Mouse (Mus musculus): ENCODE results near the gene Akr1c12. TPM values are rescaled to one million over a fixed set of nuclear protein-coding genes. Genes with fewer than 3 reads are reported as not detected.
"Not testable (repeated sequence)": the region's sequence is repeated elsewhere in the genome, so short reads cannot be mapped to it uniquely, and the experiment has no call there.

The Akr1c12 gene
- total and polyA plus RNA-seq, 2 experiments, result 21.0 to 125 TPM

DNA sequence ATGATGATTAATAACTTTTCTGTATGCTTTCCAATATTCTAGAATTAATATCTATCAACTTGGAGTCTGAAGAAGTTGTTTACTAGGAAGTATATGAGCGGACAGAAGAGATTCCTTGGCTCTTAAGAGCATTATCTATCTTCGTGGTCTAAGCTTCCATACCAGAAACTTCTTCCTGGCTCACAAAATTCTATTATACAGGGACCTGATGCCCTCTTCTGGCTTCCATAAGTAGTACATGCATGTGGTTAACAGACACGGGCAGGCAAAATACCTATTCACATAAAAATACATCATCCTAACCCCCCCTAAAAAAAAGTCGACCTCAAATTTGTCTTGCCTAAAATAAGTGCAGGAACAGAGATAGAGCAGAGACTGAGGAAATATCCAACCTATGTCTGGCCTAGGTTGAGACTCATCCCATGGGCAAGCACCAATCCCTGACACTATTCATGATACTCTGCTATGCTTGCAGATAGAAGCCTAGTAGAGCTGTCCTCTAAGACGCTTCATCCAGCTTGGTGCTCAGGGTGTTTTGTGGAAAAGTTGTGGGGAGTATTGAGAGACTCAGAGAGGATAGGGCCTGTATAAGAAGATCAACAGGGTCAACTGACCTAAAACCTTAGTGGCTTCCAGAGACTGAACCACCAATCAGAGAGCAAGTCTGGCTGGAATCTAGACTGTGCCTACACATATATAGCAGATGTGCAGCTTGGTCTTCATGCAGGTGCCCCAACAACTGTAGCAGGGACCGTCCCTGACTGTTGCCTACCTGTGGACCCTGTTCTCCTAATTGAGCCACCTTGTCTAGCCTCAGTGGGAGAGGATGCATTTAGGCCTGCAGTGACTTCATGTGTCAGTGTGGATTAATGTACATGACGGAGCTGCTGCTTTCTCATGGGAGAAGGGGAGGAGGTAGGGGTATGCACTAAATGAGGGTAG, 2.5 kb upstream of the Akr1c12 start:
- no peak overlapping the region for H3K27ac ChIP-seq (replicated peaks; ENCODE audit: insufficient read depth, low read depth, low read length)
- no peak overlapping the region for H3K9ac ChIP-seq (ENCODE audit: low read depth, low read length)
- H3K4me3 ChIP-seq (ENCODE audit: insufficient read depth, low read depth, low read length), result no peak overlapping the region
- WGBS, result 38% methylated on average over 7 of the region's 7 CpGs
- no peaks in the 10 kb centered on the region for H3K27me3 ChIP-seq (ENCODE audit: control insufficient read depth, insufficient read depth, low read length)
- H3K4me1 ChIP-seq (ENCODE audit: control insufficient read depth, insufficient read depth, low read length), result peaks cover 8% of the 10 kb centered on the region; the same call in 1 of the 2 replicates
- H3K36me3 ChIP-seq (ENCODE audit: control insufficient read depth, insufficient read depth, low read length), result no peaks in the 10 kb centered on the region
- peak; percentile 23; the same call in 1 of the 2 replicates for TF ChIP-seq CTCF (IDR thresholded peaks at IDR 0.05; ENCODE audit: low read depth, low read length)
- no peak for TF ChIP-seq POLR2A (IDR thresholded peaks at IDR 0.05; ENCODE audit: extremely low read depth, insufficient read depth, low read length)
- DNase-seq (ENCODE audit: extremely low read depth, low read depth, low spot score), result peak; percentile 58
- peaks cover 9% of the 10 kb centered on the region; the same call in 1 of the 2 replicates for H3K79me2 ChIP-seq (ENCODE audit: control insufficient read depth, insufficient read depth, low read length)

DNA sequence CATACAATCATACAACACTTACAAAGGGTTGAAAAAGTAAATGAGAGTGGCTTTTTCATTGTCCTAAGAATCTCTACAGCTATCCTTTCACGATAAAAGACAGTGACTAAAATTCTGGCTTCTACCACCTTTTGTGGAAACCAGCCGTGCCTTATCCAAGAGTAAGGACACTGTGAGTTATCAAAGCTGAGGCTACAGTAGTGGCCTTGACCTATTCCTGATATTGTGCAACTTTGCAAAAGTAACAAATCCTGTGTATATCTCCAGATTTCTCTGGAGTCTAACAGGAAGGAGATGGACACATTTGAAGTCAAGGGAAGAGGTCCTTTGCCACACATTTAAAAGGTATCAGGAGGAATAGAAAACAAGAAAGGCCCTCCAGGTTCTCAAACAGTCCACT, 1.7 kb downstream of the Akr1c12 start:
- 22% methylated on average over 2 of the region's 2 CpGs for WGBS
- peak; percentile 78 for DNase-seq (ENCODE audit: extremely low read depth, low read depth, low spot score)
- TF ChIP-seq CTCF (IDR thresholded peaks at IDR 0.05; ENCODE audit: low read depth, low read length) (no peak), POLR2A (IDR thresholded peaks at IDR 0.05; ENCODE audit: extremely low read depth, insufficient read depth, low read length) (no peak)
- Histone ChIP-seq H3K79me2 (ENCODE audit: control insufficient read depth, insufficient read depth, low read length) (peaks cover 9% of the 10 kb centered on the region; the same call in 1 of the 2 replicates), H3K36me3 (ENCODE audit: control insufficient read depth, insufficient read depth, low read length) (peaks cover 7% of the 10 kb centered on the region), H3K27ac (replicated peaks; ENCODE audit: insufficient read depth, low read depth, low read length) (no peak overlapping the region), H3K9ac (ENCODE audit: low read depth, low read length) (no peak overlapping the region), H3K4me3 (ENCODE audit: insufficient read depth, low read depth, low read length) (no peak overlapping the region), H3K4me1 (ENCODE audit: control insufficient read depth, insufficient read depth, low read length) (peaks cover 8% of the 10 kb centered on the region; the same call in 1 of the 2 replicates), H3K27me3 (ENCODE audit: control insufficient read depth, insufficient read depth, low read length) (no peaks in the 10 kb centered on the region)

DNA sequence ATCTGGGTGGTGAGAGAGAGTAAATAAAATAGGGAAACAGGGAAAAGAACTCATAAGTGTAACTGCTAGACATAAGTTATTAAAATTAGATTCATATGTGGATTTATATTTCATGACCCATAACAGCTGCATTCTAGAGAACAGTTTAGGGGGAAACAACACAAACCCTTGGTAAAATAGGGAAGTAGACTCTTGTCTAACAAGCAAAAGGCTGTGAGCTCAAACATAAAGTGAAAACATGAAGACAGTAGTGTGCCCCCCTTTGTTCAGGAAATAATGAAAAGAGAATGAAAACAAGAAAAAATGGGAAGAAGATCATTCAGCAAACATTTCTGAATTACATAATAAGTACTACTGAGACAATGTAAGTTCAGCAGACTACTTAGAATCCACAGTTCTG, 8.4 kb downstream of the Akr1c12 start:
- H3K79me2 ChIP-seq (ENCODE audit: control insufficient read depth, insufficient read depth, low read length), result no peaks in the 10 kb centered on the region
- TF ChIP-seq POLR2A (IDR thresholded peaks at IDR 0.05; ENCODE audit: extremely low read depth, insufficient read depth, low read length), result no peak
- TF ChIP-seq CTCF (IDR thresholded peaks at IDR 0.05; ENCODE audit: low read depth, low read length), result no peak
- no peak for DNase-seq (ENCODE audit: extremely low read depth, low read depth, low spot score)
- H3K36me3 ChIP-seq (ENCODE audit: control insufficient read depth, insufficient read depth, low read length), result peaks cover 34% of the 10 kb centered on the region
- H3K4me3 ChIP-seq (ENCODE audit: insufficient read depth, low read depth, low read length), result no peak overlapping the region
- H3K27ac ChIP-seq (replicated peaks; ENCODE audit: insufficient read depth, low read depth, low read length), result no peak overlapping the region; the same call in 1 of the 2 replicates
- no peak overlapping the region for H3K9ac ChIP-seq (ENCODE audit: low read depth, low read length)
- H3K27me3 ChIP-seq (ENCODE audit: control insufficient read depth, insufficient read depth, low read length), result no peaks in the 10 kb centered on the region
- H3K4me1 ChIP-seq (ENCODE audit: control insufficient read depth, insufficient read depth, low read length), result no peaks in the 10 kb centered on the region; the same call in 1 of the 2 replicates

- H3K36me3 ChIP-seq (ENCODE audit: control insufficient read depth, insufficient read depth, low read length), result peaks cover 14% of the 10 kb centered on the region
- H3K9ac ChIP-seq (ENCODE audit: low read depth, low read length); H3K79me2 ChIP-seq (ENCODE audit: control insufficient read depth, insufficient read depth, low read length); H3K4me3 ChIP-seq (ENCODE audit: insufficient read depth, low read depth, low read length); DNase-seq (ENCODE audit: extremely low read depth, low read depth, low spot score); H3K27ac ChIP-seq (replicated peaks; ENCODE audit: insufficient read depth, low read depth, low read length); H3K4me1 ChIP-seq (ENCODE audit: control insufficient read depth, insufficient read depth, low read length); H3K27me3 ChIP-seq (ENCODE audit: control insufficient read depth, insufficient read depth, low read length): not testable (repeated sequence)
- WGBS, result 91% methylated on average over 2 of the region's 2 CpGs
Measured at GRCm38 (mm10) chr13:4265455-4265854, 13.8 kb downstream of the Akr1c12 start.

GRCm38 (mm10) chr13:4265047-4265446, 14.2 kb downstream of the Akr1c12 start:
- no peak overlapping the region for H3K27ac ChIP-seq (replicated peaks; ENCODE audit: insufficient read depth, low read depth, low read length)
- H3K27me3 ChIP-seq (ENCODE audit: control insufficient read depth, insufficient read depth, low read length), result no peaks in the 10 kb centered on the region
- peaks cover 14% of the 10 kb centered on the region for H3K36me3 ChIP-seq (ENCODE audit: control insufficient read depth, insufficient read depth, low read length)
- 58% methylated on average over 2 of the region's 2 CpGs for WGBS
- H3K4me1 ChIP-seq (ENCODE audit: control insufficient read depth, insufficient read depth, low read length), result peaks cover 3% of the 10 kb centered on the region; the same call in 1 of the 2 replicates
- peak; percentile 89 for DNase-seq (ENCODE audit: extremely low read depth, low read depth, low spot score)
- no peak for TF ChIP-seq POLR2A (IDR thresholded peaks at IDR 0.05; ENCODE audit: extremely low read depth, insufficient read depth, low read length)
- no peak for TF ChIP-seq CTCF (IDR thresholded peaks at IDR 0.05; ENCODE audit: low read depth, low read length)
- no peak overlapping the region for H3K4me3 ChIP-seq (ENCODE audit: insufficient read depth, low read depth, low read length)
- H3K79me2 ChIP-seq (ENCODE audit: control insufficient read depth, insufficient read depth, low read length), result no peaks in the 10 kb centered on the region
- H3K9ac ChIP-seq (ENCODE audit: low read depth, low read length), result no peak overlapping the region

DNA sequence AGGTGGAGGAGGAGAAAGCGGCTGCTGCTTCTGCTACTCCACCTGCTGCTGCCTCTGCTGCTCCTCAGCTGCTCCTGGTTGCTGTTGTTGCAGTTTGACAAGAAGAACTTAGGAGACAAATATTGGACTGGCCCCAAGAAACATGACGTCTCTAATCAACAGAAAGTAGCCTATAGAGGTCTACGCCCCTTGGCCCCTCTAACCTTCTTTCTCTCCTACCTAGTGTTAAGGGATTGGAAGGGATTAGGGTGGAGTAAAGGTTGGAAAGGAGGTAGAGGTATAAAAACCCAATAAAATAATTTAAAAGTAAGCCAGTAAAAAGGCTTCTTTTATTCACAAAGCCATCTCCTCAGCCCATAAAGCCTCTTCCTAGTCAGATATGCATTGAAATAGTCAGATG, 14.6 kb downstream of the Akr1c12 start:
- Histone ChIP-seq H3K27ac (replicated peaks; ENCODE audit: insufficient read depth, low read depth, low read length) (0 out of 2 replicates have a peak overlapping the region, but pooled peaks have one; percentile 10), H3K36me3 (ENCODE audit: control insufficient read depth, insufficient read depth, low read length) (peaks cover 14% of the 10 kb centered on the region), H3K4me1 (ENCODE audit: control insufficient read depth, insufficient read depth, low read length) (peaks cover 3% of the 10 kb centered on the region; the same call in 1 of the 2 replicates), H3K27me3 (ENCODE audit: control insufficient read depth, insufficient read depth, low read length) (no peaks in the 10 kb centered on the region), H3K9ac (ENCODE audit: low read depth, low read length) (no peak overlapping the region), H3K4me3 (ENCODE audit: insufficient read depth, low read depth, low read length) (no peak overlapping the region), H3K79me2 (ENCODE audit: control insufficient read depth, insufficient read depth, low read length) (no peaks in the 10 kb centered on the region)
- DNase-seq (ENCODE audit: extremely low read depth, low read depth, low spot score), result peak; percentile 30
- 69% methylated on average over 3 of the region's 3 CpGs for WGBS
- TF ChIP-seq POLR2A (IDR thresholded peaks at IDR 0.05; ENCODE audit: extremely low read depth, insufficient read depth, low read length) (no peak), CTCF (IDR thresholded peaks at IDR 0.05; ENCODE audit: low read depth, low read length) (no peak)
